Mouse (Mus musculus) embryonic fibroblast, embryonic 13.5 days (primary cell): Measurements from ENCODE around the gene Sbf1.

Source experiments
- CTCF ChIP-seq: IDR thresholded peaks from 2 replicates; pipeline ENCODE4 v1.5.1; 2011; ENCODE audit warnings: mild to moderate bottlenecking, control low read depth, low read length, moderate library complexity, borderline replicate concordance; ENCODE audit not compliant: insufficient read depth
- POLR2A ChIP-seq: IDR thresholded peaks from 2 replicates; pipeline ENCODE4 v1.6.1; 2011; ENCODE audit warnings: low read depth, mild to moderate bottlenecking, control low read depth, low read length, moderate library complexity

- no peak for TF ChIP-seq POLR2A
- no peak for TF ChIP-seq CTCF
These were observed 56.1 kb downstream of the Sbf1 start for GRCm38 (mm10) chr15:89258997-89259396.
